Mouse (Mus musculus) embryonic facial prominence, embryonic 11.5 days (tissue): Measurements from ENCODE around the gene Plxna2. TPM values are rescaled to one million over a fixed set of nuclear protein-coding genes. Genes with fewer than 3 reads are reported as not detected.

ENCODE experiments used
- ATAC-seq: fragments of 200-750 bp; cut with Nextera tagmentation; replicated peaks from 2 replicates; pipeline ENCODE4 v1.8.0; 2017; ENCODE audit warnings: low read depth; ENCODE audit not compliant: insufficient number of reproducible peaks, low FRiP score, low TSS enrichment
- DNase-seq: peaks from one replicate; pipeline ENCODE4 v3.0.0-alpha.2; 2015; ENCODE audit warnings: low spot score
- H3K27ac ChIP-seq: fragments of 300-500 bp; sonication (generic); replicated peaks from 2 replicates; pipeline ENCODE4 v1.5.1; 2014; ENCODE audit warnings: mild to moderate bottlenecking, low read depth, low read length, control low read depth
- H3K27me3 ChIP-seq: fragments of 300-500 bp; sonication (generic); 2 replicates; pipeline ENCODE4 v1.6.1; 2014; ENCODE audit warnings: mild to moderate bottlenecking, low read length, moderate library complexity, mixed read lengths; ENCODE audit not compliant: control insufficient read depth, insufficient read depth
- H3K36me3 ChIP-seq: fragments of 300-500 bp; sonication (generic); replicated peaks from 2 replicates; pipeline ENCODE4 v1.6.1; 2014; ENCODE audit warnings: low read depth, mild to moderate bottlenecking, low read length, moderate library complexity, mixed read lengths; ENCODE audit not compliant: control insufficient read depth, insufficient read depth
- H3K4me1 ChIP-seq: fragments of 300-500 bp; sonication (generic); 2 replicates; pipeline ENCODE4 v1.6.1; 2014; ENCODE audit warnings: low read length, mixed read lengths; ENCODE audit not compliant: control insufficient read depth, insufficient read depth
- H3K4me2 ChIP-seq: fragments of 300-500 bp; sonication (generic); 2 replicates; pipeline ENCODE4 v1.6.1; 2014; ENCODE audit warnings: low read depth, mild to moderate bottlenecking, control low read depth, low read length, moderate library complexity
- H3K4me3 ChIP-seq: fragments of 300-500 bp; sonication (generic); 2 replicates; pipeline ENCODE4 v1.5.1; 2014; ENCODE audit warnings: low read depth, low read length, control low read depth
- H3K9ac ChIP-seq: fragments of 300-500 bp; sonication (generic); replicated peaks from 2 replicates; pipeline ENCODE4 v1.6.1; 2014; ENCODE audit warnings: mild to moderate bottlenecking, control low read depth, low read length
- H3K9me3 ChIP-seq: fragments of 300-500 bp; sonication (generic); replicated peaks from 2 replicates; pipeline ENCODE4 v1.6.1; 2016; ENCODE audit warnings: mild to moderate bottlenecking, low read length, inconsistent platforms, mixed read lengths; ENCODE audit not compliant: control insufficient read depth
- WGBS: fragments of 180-500 bp; shearing (Covaris S2); extraction: QIAGEN DNeasy Blood & Tissue Kit; methylation state at CpG from one replicate; pipeline ENCODE4 v1.1.7; 2014; 5-methylcytosine and 5-hydroxymethylcytosine counted together
- polyA plus RNA-seq: library from polyadenylated mRNA; unstranded; fragments of >200 nt; fragmentation: Nextera tagmentation; extraction: Ambion mirVana; gene quantifications from 2 replicates; pipeline ENCODE4 v1.2.1, GENCODE M21; 2014

Gene Plxna2
- polyA plus RNA-seq, 1 experiment from 2014 or later: 8.4 TPM

DNA sequence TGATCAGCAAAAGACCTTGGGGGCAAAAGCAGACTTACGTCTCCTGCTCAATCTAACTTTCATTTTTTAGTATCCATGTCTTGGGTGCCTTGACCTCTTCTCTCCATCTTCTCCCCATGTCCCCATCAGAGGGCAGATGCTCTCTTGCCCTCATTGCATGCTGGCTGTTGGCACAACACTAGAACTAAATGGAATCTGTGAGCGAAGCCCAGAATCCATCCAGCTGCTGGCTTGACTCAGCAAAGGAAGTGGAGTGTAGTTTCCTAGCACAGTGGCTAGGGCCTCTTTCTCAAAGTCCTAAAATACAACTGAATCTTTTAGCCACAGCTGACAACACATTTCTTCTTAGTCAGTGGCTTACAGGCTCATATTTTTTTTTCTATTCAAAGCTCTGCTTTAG is 138.4 kb downstream of the Plxna2 start:
- Histone ChIP-seq H3K4me2 (no peak overlapping the region), H3K4me1 (no peaks in the 10 kb centered on the region), H3K36me3 (no peaks in the 10 kb centered on the region; the same call in 1 of the 2 replicates), H3K4me3 (no peak overlapping the region), H3K27ac (no peak overlapping the region), H3K9me3 (no peaks in the 10 kb centered on the region), H3K9ac (no peak overlapping the region), H3K27me3 (no peaks in the 10 kb centered on the region)
- DNase-seq (no peak), ATAC-seq (no peak)
- 72% methylated on average over 2 of the region's 2 CpGs for WGBS

DNA sequence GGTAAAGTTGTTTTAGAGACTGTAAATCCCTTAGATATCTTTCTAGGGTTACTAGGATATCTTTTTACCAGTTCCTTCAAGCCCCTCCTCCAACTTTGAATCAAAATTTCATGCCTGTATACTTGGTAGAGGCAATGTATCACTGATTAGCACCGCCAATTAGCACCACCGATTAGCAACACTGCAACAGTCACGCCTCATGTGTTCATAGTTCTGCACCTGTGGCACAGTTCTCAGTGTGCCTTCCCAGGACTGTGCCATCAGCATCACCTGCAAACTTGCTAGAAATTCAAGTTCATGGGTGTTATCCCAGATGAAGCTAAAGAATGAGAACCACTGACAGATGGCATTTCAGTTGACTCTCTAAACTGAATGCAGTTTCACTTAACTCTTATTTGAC is 138.8 kb downstream of the Plxna2 start:
- Histone ChIP-seq H3K4me2 (no peak overlapping the region), H3K9ac (no peak overlapping the region), H3K36me3 (no peaks in the 10 kb centered on the region; the same call in 1 of the 2 replicates), H3K4me3 (no peak overlapping the region), H3K4me1 (no peaks in the 10 kb centered on the region), H3K27ac (no peak overlapping the region), H3K27me3 (no peaks in the 10 kb centered on the region), H3K9me3 (no peaks in the 10 kb centered on the region)
- 81% methylated on average over 3 of the region's 3 CpGs for WGBS
- ATAC-seq: no peak
- no peak for DNase-seq

DNA sequence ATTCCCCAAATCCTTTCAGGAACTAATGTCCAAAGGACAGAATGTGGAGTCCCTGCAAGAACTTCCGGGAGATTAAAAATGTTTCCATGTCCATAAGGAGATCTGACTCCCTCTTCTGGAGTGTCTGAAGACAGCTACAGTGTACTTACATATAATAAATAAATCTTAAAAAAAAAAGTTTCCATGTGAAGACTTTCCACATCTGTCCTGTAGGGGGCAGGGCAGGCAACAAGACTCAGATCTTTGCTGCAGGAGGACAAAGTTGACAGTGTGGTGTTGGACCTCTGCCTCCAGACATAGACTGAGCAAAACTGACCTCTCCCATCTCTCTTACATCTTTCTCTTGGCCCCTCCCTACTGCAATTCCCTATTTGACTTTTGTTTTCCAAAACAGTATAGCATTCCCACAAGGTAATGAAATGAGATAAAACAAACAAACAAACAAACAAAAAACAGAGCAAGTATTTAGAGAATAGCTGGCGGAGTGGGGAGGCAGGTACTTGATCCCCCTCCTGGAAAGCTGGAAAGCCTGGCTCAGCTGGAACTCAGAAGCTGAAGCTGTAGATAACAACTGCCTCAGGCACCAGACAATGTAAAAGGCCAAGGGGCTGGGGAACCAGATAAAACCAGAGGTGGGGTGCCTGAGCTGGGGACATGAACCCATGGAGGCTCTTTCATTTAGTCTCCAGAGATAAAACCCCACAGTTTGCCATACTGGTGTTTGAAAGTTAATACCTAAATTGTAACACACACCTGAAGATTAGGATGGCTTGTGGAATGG is 143.6 kb downstream of the Plxna2 start:
- H3K4me1 ChIP-seq: no peaks in the 10 kb centered on the region
- H3K4me2 ChIP-seq: no peak overlapping the region
- peak; percentile 27 for DNase-seq
- H3K9ac ChIP-seq: no peak overlapping the region
- H3K27me3 ChIP-seq: no peaks in the 10 kb centered on the region
- H3K36me3 ChIP-seq: no peaks in the 10 kb centered on the region
- 80% methylated on average over 2 of the region's 2 CpGs for WGBS
- ATAC-seq: no peak
- H3K4me3 ChIP-seq: no peak overlapping the region
- no peak overlapping the region for H3K27ac ChIP-seq
- no peaks in the 10 kb centered on the region for H3K9me3 ChIP-seq

DNA sequence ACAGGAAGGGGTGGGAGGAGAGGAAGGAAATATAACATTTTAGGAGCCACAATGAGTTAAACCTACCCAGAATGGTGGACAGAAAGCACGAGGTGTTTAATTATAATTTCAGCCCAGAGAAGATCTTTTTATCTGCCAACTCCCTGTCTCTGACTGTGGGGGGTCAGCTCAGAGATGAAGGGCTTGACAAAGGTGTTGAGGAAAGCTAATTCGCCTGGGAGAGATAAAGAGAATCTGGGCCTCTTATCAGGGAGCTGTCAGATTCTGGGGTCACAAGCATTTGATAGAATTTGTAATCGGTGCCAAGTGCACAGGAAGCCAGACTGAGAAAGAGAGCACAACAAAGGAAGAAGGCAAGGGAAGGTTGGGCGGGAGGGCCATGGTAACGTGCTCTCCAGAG is 144.9 kb downstream of the Plxna2 start:
- WGBS: 79% methylated on average over 5 of the region's 5 CpGs
- Histone ChIP-seq H3K27ac (no peak overlapping the region), H3K36me3 (no peaks in the 10 kb centered on the region), H3K4me1 (no peaks in the 10 kb centered on the region), H3K4me2 (no peak overlapping the region), H3K9ac (no peak overlapping the region), H3K27me3 (no peaks in the 10 kb centered on the region), H3K4me3 (no peak overlapping the region), H3K9me3 (no peaks in the 10 kb centered on the region)
- DNase-seq: no peak
- ATAC-seq: no peak

DNA sequence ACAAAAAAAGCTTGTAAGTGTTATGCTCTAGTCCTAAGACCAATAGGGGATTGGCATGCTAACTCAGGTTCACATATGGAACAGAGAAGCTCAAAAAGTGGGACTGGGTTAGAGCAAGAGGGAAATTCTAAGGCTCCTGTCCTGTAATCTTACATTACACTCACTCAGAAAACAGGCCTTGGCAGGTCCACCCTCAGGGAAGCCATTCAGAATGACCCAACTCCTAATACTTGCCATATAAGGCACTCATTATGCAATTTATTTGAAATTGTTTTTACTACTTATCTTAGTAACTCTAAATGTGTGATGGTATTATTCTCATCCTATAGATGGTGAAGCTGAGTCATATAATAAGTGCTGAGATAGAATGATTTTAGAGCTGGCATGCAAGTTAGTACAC is 146.9 kb downstream of the Plxna2 start:
- ATAC-seq: no peak
- Histone ChIP-seq H3K27me3 (no peaks in the 10 kb centered on the region), H3K9ac (no peak overlapping the region), H3K27ac (no peak overlapping the region), H3K4me1 (no peaks in the 10 kb centered on the region), H3K4me2 (no peak overlapping the region), H3K9me3 (no peaks in the 10 kb centered on the region), H3K4me3 (no peak overlapping the region), H3K36me3 (no peaks in the 10 kb centered on the region)
- DNase-seq: no peak

DNA sequence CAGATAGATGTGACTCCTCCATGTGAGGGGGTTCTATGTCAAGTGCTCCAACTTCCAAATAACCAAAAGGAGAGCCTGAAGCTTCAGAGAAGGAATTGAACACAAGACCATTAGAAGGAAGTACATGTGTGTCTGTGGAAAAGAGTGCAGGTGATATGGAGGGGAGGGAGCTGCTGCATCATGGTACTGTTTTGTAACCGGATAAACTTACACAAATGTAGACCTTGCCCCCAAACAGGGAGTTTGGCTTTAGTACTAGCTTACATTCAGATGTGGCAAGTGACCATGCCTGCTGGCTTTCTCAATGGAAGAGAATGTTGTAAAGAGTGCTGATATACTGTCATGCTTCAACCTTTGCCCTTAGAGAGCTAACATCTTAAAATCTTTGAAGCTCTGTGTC is 150.8 kb downstream of the Plxna2 start:
- DNase-seq (no peak), ATAC-seq (no peak)
- Histone ChIP-seq H3K9ac (no peak overlapping the region), H3K9me3 (no peaks in the 10 kb centered on the region), H3K4me1 (no peaks in the 10 kb centered on the region), H3K27me3 (no peaks in the 10 kb centered on the region), H3K4me3 (no peak overlapping the region), H3K27ac (no peak overlapping the region), H3K36me3 (no peaks in the 10 kb centered on the region), H3K4me2 (no peak overlapping the region)
- WGBS: 87% methylated on average over 1 of the region's 1 CpGs

DNA sequence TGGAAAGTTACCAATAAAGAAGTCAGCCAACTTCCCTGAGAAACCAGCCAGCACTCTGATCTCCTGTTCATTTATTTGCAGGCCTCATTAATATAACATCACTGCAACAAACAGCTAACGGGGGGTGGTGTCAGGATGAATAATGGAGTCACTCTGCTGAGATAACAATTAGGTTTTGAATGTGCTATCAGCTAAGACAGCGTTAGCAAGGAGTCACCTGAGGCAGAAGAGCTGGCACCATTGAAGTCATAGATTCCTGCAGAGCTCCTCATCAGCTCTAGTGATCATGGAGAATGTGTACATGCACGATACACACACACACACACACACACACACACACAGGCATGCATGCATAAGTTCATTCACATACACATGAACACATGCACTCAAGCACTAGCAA is 154.0 kb downstream of the Plxna2 start:
- no peak for DNase-seq
- H3K9me3 ChIP-seq: no peaks in the 10 kb centered on the region
- no peak overlapping the region for H3K9ac ChIP-seq
- H3K4me1 ChIP-seq: no peaks in the 10 kb centered on the region
- ATAC-seq: no peak
- H3K27ac ChIP-seq: no peak overlapping the region
- no peaks in the 10 kb centered on the region for H3K27me3 ChIP-seq
- WGBS: 75% methylated on average over 3 of the region's 3 CpGs
- no peak overlapping the region for H3K4me3 ChIP-seq
- no peaks in the 10 kb centered on the region for H3K36me3 ChIP-seq
- no peak overlapping the region for H3K4me2 ChIP-seq

DNA sequence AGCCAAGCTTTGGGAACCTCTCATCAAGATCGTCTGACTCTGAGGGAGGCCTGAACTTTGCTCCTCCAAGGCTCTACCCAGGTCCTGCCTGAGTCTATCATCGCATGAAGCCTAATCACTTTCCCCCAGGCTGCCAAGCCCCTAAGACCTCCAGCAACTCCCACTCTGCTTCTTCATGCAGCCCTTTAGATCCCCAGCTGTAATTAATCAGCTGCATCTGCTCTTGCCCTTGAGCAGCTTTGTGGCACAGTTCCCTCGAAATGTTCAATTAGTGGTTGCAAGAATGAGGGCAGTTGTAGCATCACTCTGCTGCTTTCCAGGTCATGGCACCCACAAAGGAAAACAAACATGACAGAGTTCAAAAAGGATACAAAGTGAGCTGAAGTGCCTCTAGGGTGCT is 155.9 kb downstream of the Plxna2 start:
- no peaks in the 10 kb centered on the region for H3K4me1 ChIP-seq
- no peak overlapping the region for H3K4me3 ChIP-seq
- no peak overlapping the region for H3K4me2 ChIP-seq
- peak; percentile 13 for DNase-seq
- no peaks in the 10 kb centered on the region for H3K27me3 ChIP-seq
- H3K9ac ChIP-seq: no peak overlapping the region
- ATAC-seq: no peak
- no peaks in the 10 kb centered on the region for H3K9me3 ChIP-seq
- no peaks in the 10 kb centered on the region for H3K36me3 ChIP-seq
- 15% methylated on average over 3 of the region's 3 CpGs for WGBS
- no peak overlapping the region for H3K27ac ChIP-seq
